Mouse (Mus musculus) spleen, adult 2 months (tissue): Measurements from ENCODE around the gene Dhx32.

Experiments used
- CTCF ChIP-seq: fragments of 200-500 bp; IDR thresholded peaks from 2 replicates; pipeline ENCODE4 v1.5.1; 2011; ENCODE audit warnings: mild to moderate bottlenecking, inconsistent platforms; ENCODE audit not compliant: insufficient read depth, insufficient read length, insufficient replicate concordance; ENCODE audit errors: extremely low read depth
- POLR2A ChIP-seq: fragments of 200-500 bp; IDR thresholded peaks from 2 replicates; pipeline ENCODE4 v1.6.1; 2011; ENCODE audit warnings: low read depth, low read length, inconsistent platforms

DNA sequence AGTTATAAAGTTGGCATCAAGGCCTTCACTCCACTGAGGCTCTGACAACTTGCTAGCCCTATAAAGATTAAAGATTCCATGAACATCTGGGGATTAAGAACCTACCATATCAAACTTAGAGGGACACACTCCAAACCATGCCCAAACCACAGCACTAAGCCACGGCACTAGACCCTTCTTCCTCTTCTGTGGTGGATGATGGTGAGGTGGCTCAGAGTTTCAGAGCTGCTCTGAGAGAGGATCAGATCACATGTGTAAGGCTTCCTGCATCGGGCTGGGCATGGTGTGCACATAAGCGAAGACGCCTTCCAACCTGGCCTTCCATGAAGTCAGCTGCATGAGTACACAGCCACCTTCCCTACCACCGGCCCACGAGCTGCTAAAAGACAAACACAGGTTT is 97.8 kb downstream of the Dhx32 start:
- TF ChIP-seq CTCF (no peak), POLR2A (no peak)
